Mouse (Mus musculus): ENCODE results near the gene Zeb2. TPM values are rescaled to one million over a fixed set of nuclear protein-coding genes. Genes with fewer than 3 reads are reported as not detected.

Zeb2 gene
- polyA plus RNA-seq (2021; fragmentation: Nextera tagmentation), result 69.5 and 72.6 TPM in 2 replicates
- long read RNA-seq, experiment 1, full-length matches to known transcripts, result 9 of 71 reads
- long read RNA-seq, experiment 1, partial matches to known transcripts, result 33 of 71 reads
- long read RNA-seq, experiment 1, other reads (novel, unspliced or antisense), result 29 of 71 reads
- long read RNA-seq, experiment 2, full-length matches to known transcripts, result 45 of 118 reads
- long read RNA-seq, experiment 2, partial matches to known transcripts, result 24 of 118 reads
- long read RNA-seq, experiment 2, other reads (novel, unspliced or antisense), result 49 of 118 reads

DNA sequence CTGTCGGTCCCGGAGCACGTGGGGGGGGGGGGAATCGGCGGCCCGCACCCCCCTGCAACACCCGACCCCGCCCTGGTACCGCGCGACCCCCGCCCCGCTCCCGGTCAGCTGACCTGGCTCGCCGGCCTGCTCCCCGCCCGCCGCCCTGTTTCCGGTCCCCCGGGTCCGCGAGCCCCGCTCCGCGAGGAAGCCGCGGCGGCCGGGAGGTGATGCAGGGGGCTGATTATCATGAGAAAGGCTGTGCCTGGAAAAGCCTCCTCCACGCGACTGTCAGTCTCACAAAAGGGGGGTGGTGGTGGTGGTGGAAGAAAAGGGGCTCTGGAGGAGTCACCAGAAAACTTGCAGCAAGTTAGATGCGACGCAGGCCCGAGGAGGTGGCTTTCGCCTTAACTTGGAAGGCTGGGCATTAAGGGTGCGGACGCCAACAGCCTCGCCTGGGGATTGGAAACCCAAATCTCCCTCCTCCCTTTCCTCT lies at the start of gene Zeb2:
Gene Zeb2, minus strand, starts transcription at position 309 of the 475 bp plus-strand sequence.

Small RNA genes within 50 kb of the gene (microRNA-seq; reads per million reads assigned to microRNA genes)
- 19.1 reads per million, percentile 40 among the genes with 10 or more reads in this experiment for gene Mir5129

Other genes with a start within 250 kb of the Zeb2 start
- gene Gtdc1, start 189.7 kb downstream of the Zeb2 start, polyA plus RNA-seq (2021; fragmentation: Nextera tagmentation), result 9.8 and 10.3 TPM in 2 replicates

Data from layer of hippocampus, adult 6 months (tissue).